Mouse (Mus musculus) brown adipose tissue, adult 24 weeks (tissue): ENCODE results near the gene Fuca1. TPM values are rescaled to one million over a fixed set of nuclear protein-coding genes. Genes with fewer than 3 reads are reported as not detected.

Experiments used
- H3K27ac ChIP-seq: fragments of 200-500 bp; replicated peaks from 2 replicates; pipeline ENCODE4 v1.5.1; 2012; ENCODE audit warnings: low read depth, mild to moderate bottlenecking, low read length
- H3K4me1 ChIP-seq: fragments of 200-500 bp; 2 replicates; pipeline ENCODE4 v1.6.1; 2012; ENCODE audit warnings: low read length, mixed read lengths; ENCODE audit not compliant: control insufficient read depth, insufficient read depth, insufficient read length
- H3K4me3 ChIP-seq: fragments of 200-500 bp; 2 replicates; pipeline ENCODE4 v1.5.1; 2012; ENCODE audit warnings: low read depth, mild to moderate bottlenecking, low read length, moderate library complexity; ENCODE audit not compliant: insufficient read depth
- polyA plus RNA-seq: library from polyadenylated mRNA; stranded (reverse); fragments of >200 nt; gene quantifications from 2 replicates; pipeline ENCODE4 v1.2.4, GENCODE M21; 2012; ENCODE audit not compliant: missing spikeins, insufficient read depth, insufficient read length

Gene Fuca1
- 106 and 110 TPM in 2 replicates for polyA plus RNA-seq

DNA sequence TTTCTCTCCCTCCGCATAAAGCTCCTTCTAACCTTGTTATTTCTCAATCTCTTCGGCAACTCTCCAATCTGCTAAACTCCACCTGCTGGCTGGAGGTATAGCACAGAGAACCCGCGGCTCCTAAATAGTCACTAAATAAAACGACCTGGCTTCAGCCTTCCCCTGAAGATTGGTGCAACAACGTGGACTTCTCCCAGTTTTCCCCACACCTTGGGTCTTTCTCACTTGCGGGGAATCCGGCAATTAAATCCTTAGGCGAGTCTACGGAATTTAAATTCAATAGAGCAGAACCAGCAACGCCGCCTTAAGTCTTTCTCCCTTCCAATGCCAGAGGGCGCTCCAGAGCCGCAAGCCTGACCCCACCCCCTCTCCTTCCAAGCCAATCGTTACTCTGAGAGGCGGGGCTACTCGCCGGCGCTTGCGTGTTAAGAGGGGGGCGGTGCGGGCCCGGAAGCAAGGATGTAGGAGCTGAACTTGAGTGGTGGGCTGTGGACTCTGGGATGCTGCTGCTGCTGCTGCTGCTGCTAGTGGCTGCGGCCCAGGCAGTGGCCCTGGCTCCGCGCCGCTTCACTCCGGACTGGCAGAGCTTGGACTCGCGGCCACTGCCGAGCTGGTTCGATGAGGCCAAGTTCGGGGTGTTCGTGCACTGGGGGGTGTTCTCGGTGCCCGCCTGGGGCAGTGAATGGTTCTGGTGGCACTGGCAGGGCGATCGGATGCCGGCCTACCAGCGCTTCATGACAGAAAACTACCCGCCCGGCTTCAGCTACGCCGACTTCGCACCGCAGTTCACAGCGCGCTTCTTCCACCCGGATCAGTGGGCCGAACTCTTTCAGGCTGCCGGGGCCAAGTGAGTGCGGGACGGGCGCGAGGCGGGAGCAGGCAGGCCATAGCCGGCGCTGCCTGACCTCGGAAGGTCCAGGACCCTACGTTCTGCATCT is at the start of gene Fuca1:
TSS of gene Fuca1 (plus strand) at position 432 of the 938 bp plus-strand sequence.
- Histone ChIP-seq H3K27ac (peak within 1 kb of the TSS; percentile 70), H3K4me1 (no peaks in the 10 kb centered on the region), H3K4me3 (peak within 1 kb of the TSS; percentile 81)

DNA sequence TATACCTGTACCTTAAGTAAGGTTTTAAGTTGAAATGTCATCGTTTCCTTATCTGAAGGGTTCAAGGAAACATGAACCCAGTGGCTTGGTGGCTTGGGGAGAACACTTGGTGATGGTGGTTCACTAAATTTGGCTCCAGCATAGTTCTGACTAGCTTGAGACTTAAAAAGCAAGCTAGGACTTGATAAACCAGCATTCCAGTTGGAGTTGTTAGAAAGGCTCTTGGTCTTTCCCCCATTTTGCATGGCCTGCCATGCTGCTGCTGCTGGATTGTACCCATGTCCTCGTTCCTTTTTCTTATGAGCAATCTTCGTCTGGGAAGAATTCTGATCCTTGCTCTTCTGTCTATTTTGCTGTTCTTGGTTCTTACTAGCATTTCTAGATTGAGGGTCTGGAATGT is 48.5 kb upstream of the Fuca1 start:
- Histone ChIP-seq H3K27ac (peak overlapping the region; percentile 22), H3K4me3 (peak overlapping the region; percentile 30), H3K4me1 (peaks cover 27% of the 10 kb centered on the region)

DNA sequence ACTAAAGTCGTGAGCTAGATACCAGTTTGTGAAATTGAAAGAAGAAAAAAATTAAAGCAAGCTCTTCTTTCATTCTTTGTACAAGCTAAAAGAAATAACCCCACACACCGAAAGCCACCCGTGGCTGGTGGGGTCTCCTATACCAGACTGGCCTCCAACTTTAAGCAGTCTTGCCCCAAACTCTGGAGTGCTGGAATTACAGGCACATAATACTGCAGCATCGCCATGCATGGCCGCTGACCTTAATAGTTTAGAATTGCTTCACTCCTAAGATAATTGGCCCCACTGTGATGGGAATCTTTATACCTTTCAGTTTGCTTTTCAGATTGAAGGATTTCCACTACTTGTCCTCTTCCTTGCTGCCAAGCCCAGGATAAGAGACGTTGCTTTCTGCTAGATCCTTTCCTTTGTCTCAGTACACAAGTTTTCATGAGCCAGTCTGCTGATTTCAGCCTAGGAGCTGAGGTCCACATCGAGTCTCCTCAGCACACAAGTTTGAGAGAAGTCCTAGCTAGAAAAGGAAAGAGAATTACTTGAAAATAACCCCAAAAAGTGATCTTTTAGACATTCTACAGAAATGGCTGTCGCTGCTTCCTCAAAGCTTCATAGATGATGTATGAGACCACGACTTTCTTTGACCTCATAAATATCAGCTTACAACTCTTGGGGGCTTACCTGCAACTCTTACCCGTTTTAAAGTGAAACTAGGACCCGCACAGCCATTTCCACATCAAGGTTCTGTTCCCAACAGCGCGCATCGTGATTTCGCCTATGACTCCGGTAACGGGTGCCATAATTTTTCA is 47.7 kb upstream of the Fuca1 start:
- Histone ChIP-seq H3K4me3 (peak overlapping the region; percentile 88), H3K27ac (peak overlapping the region; percentile 99), H3K4me1 (peaks cover 28% of the 10 kb centered on the region)

DNA sequence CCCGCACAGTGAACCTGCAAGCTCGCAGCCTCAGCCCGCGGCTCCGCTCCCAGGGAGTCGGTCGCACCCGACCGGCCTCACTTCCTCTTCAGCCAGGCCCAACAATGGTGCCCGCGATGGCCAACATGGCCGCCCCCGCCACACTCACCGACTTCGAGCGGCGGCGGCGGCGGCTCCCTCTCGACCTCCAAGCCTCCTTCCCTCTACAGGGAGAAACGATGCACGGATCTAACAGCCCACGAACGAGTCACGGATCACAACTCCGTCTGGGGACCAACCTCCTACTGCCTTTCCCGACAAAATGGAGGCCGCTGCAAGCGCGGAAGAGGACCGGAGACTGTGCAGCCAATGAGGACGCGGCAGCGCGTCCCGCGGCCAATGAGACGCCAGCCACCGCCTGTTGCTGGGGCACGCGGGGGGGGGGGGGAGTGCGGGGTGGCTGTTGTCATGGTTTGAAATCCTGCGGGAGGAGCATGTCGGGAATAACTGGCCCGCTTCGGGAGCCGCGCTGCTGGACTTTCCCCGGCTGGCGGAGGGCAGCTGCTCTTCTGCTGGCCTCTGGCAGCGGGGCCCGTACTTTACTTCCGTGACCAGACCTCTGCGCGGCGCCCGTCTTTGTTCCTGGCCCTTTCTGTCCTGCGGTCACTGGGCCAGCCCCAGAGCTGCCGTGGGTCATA is 46.9 kb upstream of the Fuca1 start, which contains the start of gene Pnrc2:
TSS of gene Pnrc2 (minus strand) at position 325 of the 677 bp plus-strand sequence.
- Histone ChIP-seq H3K4me3 (peak within 1 kb of the TSS; percentile 88), H3K27ac (peak within 1 kb of the TSS; percentile 99), H3K4me1 (peaks cover 28% of the 10 kb centered on the region)

DNA sequence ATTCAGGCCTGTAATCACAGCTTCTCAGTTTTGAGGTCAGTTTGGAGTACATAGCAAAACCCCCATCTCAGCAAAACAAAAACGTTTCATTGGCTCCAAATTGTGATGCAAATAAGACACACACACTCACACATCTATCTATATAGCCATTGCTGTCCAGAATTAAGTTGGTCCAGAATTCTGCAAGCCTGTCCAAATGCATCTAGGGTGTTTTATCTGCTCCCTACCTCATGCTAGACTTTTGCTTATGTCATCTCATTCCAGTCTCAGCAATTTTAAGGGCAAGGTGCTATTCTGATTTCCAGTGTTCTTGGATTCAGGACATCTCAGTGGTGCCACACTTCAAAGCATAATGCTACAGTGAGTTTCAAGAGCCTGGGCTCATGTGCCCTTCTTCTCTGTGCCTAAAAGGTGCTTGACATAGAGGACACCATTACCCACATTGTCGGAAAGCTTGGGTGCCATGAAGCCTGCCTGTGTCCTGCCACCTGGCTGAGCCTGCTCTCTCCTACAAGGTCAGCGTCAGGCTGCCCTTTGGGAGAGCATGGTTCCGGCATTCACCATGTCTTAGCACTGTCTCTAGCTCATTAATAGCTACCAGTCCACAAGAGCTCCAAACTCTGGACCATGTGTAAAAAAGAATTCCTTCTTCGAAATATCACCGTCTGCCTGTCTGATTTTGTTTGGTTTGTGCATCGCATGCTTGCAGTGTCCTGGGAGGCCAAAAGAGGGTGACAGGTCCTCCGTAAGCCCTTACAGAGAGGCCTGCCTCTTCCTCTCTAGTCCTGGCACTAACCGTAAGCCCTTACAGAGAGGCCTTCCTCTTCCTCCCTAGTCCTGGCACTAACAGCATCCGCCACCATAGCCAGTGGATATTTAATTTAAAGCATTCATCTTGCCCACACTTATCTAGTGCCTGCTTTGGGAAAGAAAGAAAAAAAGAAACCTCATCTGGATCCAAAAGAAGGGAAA is 45.7 kb upstream of the Fuca1 start:
- H3K4me1 ChIP-seq, result peaks cover 28% of the 10 kb centered on the region
- peak overlapping the region; percentile 61; the same call in 1 of the 2 replicates for H3K4me3 ChIP-seq
- H3K27ac ChIP-seq, result peak overlapping the region; percentile 99

DNA sequence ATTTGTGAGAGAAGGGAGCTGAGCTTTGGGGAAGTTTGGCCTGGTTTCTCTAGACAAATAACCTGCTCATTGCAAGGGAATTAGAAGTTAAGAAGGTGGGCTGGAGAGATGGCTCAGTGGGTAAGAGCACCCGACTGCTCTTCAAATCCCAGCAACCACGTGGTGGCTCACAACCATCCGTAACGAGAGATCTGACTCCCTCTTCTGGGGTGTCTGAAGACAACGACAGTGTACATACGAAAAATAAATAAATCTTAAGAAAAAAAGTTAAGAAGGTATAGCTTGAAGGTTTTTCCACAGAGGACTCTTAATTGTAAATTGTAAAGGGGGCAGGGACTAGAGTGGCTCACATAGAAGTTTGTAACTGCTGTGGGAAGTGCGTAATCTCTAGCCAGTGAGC is 45.0 kb upstream of the Fuca1 start:
- Histone ChIP-seq H3K4me3 (peak overlapping the region; percentile 25; the same call in 1 of the 2 replicates), H3K4me1 (peaks cover 26% of the 10 kb centered on the region), H3K27ac (peak overlapping the region; percentile 99)

DNA sequence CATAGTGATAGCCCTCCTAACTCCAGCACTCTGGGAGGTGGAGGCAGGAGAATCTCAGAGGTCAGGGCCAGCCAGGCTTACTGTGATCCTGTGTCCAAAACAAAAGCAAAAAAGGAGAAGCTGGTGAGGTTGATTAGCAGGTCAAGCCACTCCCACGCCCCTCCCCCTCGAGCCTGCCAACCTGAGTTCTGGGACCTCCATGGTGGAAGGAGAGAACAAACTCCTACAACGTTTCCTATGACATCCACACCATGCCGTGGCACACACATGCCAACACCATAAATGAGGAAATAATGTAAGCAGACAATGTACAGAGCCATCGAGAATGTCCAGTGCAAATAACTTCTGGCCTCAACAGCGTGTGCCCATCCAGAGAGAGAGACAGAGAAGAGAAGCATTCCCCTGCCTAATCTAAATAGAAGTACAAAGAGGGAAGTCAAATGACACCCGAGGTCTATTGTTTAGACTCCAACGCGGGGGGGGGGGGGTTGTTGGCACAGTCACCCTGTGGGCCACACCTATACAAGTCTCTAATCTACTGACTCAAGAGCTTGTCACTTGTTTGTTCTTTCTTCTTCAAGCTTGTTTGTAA is 44.4 kb upstream of the Fuca1 start:
- peaks cover 24% of the 10 kb centered on the region for H3K4me1 ChIP-seq
- peak overlapping the region; percentile 25 for H3K4me3 ChIP-seq

DNA sequence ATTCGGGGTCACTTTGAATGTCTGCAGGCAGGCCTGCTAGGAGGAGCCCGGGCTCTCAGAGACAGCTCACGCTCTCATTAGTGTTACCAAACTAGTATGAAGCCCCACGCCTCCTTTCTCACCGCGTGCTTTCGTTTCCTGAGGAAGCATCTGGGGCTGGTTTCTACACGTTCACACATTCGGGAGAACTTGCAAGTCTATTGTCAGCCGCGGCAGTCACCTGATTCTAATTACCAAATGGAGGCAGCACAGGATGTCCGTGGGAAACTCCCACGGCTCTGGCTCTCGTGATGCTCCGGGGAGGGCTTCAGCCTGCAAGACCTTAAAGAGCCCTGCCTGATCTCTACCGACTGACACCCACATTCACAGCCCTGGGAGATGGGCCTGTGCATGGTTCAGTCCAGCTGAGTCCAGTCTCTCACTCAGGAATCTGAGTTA is 43.9 kb upstream of the Fuca1 start:
- peak overlapping the region; percentile 99 for H3K27ac ChIP-seq
- peak overlapping the region; percentile 25 for H3K4me3 ChIP-seq
- peaks cover 24% of the 10 kb centered on the region for H3K4me1 ChIP-seq

More for the DNA sequence above, 44.4 kb upstream of the Fuca1 start:
- H3K27ac ChIP-seq, result peak overlapping the region; percentile 99

DNA sequence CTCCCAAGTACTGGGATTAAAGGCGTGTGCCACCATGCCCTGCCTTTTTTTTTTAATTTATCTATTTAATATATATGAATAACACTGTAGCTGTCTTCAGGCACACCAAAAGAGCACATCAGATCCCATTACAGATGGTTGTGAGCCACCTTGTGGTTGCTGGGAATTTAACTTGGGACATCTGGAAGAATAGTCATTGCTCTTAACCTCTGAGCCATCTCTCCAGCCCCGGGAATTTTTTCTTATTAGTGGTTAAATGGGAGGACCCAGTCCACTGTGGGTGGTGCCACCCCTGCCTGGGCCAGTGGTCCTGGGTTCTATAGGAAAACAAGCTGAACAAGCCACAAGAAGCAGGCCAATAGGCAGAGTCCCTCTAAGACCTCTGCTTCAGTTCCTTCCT is 42.8 kb upstream of the Fuca1 start:
- Histone ChIP-seq H3K27ac (peak overlapping the region; percentile 50), H3K4me1 (peaks cover 20% of the 10 kb centered on the region), H3K4me3 (no peak overlapping the region)

DNA sequence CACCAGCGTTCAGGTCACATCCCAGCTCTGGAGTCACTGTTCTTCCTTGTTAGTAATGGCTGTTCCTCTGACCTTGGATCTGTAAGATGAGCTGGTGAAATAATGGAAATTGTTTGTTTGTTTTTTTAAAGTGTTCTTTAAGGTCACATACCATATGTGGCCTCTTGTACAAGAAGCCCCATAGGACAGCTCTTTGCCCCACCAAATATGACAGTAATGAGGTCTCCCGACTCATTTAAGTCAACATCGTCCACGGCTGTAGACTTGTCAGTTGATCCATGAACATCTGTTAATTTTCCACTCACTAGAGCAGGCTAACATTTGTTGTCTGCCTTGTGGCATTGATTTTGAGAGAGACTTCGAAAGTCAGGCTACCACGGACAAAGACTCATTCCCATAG is 41.5 kb upstream of the Fuca1 start:
- Histone ChIP-seq H3K4me1 (peaks cover 30% of the 10 kb centered on the region), H3K4me3 (no peak overlapping the region), H3K27ac (no peak overlapping the region)

DNA sequence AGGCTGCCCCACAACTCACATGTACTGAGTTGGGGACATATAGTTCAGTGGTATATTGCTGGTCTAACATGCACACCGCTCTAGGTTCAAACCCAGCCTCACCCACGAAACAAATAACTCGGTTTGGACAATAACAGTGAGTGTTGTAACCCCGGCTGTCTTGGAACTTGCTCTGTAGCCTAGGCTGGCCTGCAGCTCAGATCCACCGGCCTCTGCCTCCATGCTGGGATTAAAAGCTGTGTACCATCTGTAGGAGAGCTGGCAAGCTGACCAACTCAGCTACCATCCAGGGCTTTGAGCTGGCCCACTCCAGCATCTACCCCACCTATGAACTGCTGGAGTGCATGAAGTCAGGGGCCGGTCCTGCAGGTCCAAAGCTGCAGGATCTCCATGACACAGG is 40.5 kb upstream of the Fuca1 start:
- no peak overlapping the region for H3K27ac ChIP-seq
- peaks cover 28% of the 10 kb centered on the region for H3K4me1 ChIP-seq
- H3K4me3 ChIP-seq, result no peak overlapping the region

DNA sequence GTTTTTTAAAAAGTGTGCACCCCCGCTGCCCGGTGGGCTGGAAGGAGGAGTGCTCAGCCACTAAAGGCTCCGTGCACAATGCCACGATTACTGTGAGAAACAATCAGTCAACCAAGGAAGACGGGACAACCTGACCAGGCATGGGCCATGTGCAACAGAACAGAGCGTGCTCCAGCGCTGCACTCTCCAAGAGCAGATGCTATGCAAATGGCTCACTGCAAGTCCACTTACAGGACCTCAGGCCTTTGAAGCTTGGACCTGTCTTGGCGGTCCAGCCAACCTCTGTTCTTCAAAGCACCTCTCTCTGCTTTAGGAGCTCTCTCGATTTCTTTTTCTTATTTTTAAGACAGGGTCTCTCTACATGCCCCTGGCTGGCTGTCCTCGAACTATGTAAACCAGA is 40.0 kb upstream of the Fuca1 start:
- Histone ChIP-seq H3K4me1 (peaks cover 29% of the 10 kb centered on the region), H3K4me3 (no peak overlapping the region), H3K27ac (no peak overlapping the region)

DNA sequence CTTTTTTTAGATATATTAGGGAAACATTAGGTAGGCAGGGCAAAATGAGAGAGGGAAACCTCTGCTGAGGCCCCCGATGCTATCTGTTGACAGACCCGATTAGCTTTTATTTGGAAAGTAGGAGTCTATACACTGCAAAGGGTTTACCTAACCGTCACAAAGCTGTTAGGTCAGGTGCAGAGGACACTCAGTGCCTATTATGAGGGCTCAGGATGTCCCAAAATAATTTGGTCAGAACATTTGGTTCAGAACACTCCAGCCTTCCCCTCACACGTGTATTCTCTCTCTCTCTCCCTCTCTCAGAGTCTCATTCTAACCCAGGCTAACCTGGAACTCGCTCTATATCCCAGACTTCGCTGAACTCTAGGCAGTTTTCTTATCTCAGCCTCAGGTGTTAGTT is 38.5 kb upstream of the Fuca1 start:
- Histone ChIP-seq H3K27ac (no peak overlapping the region), H3K4me1 (peaks cover 24% of the 10 kb centered on the region), H3K4me3 (no peak overlapping the region)
